Mouse (Mus musculus) T-cell, adult 66 days (primary cell): ENCODE results near the gene 5530401A14Rik. TPM values are rescaled to one million over a fixed set of nuclear protein-coding genes. Genes with fewer than 3 reads are reported as not detected.

Experiments used
- total RNA-seq, 2 experiments: library from RNA; stranded (reverse); gene quantifications; 3 replicates in 1 of 2; 4 replicates in 1 of 2; pipeline ENCODE4 v1.2.4; 2023

Gene 5530401A14Rik
- under 1 TPM in 1 of 2 experiments, not detected in 1; 0.21 TPM for total RNA-seq

GRCm38 (mm10) chr11:81860250-81860972, at the start of gene 5530401A14Rik:
Gene 5530401A14Rik, plus strand, starts transcription at chr11:81860673.

Other genes starting within 250 kb of the 5530401A14Rik start
- not detected for gene Asic2, start 107.8 kb downstream of the 5530401A14Rik start, total RNA-seq
- gene Ccl2, start 174.9 kb downstream of the 5530401A14Rik start, total RNA-seq: not detected
- gene Gm17268, start 177.9 kb downstream of the 5530401A14Rik start, total RNA-seq: not detected
- gene Ccl7, start 185.0 kb downstream of the 5530401A14Rik start, total RNA-seq: not detected
- gene Ccl11, start 197.2 kb downstream of the 5530401A14Rik start, total RNA-seq: not detected
- not detected for gene Ccl12, start 241.2 kb downstream of the 5530401A14Rik start, total RNA-seq